Mouse (Mus musculus) limb, embryonic 14.5 days (tissue): Measurements from ENCODE around the gene Foxl2. TPM values are rescaled to one million over a fixed set of nuclear protein-coding genes. Genes with fewer than 3 reads are reported as not detected.

ENCODE experiments used
- ATAC-seq: fragments of 200-750 bp; cut with Nextera tagmentation; 2 replicates; pipeline ENCODE4 v1.8.0; 2017; ENCODE audit warnings: low read depth, moderate number of reproducible peaks, moderate TSS enrichment; ENCODE audit not compliant: low FRiP score
- DNase-seq: peaks from one replicate; pipeline ENCODE4 v3.0.0-alpha.2; 2015; ENCODE audit warnings: low spot score
- H3K27ac ChIP-seq: fragments of 300-500 bp; sonication (generic); replicated peaks from 2 replicates; pipeline ENCODE4 v1.5.1; 2014; ENCODE audit warnings: low read depth, mild to moderate bottlenecking, low read length, moderate library complexity, mixed read lengths
- H3K27me3 ChIP-seq: fragments of 300-500 bp; sonication (generic); 2 replicates; pipeline ENCODE4 v1.6.1; 2014; ENCODE audit warnings: low read length, mixed read lengths; ENCODE audit not compliant: control insufficient read depth, insufficient read depth
- H3K36me3 ChIP-seq: fragments of 300-500 bp; sonication (generic); 2 replicates; pipeline ENCODE4 v1.6.1; 2014; ENCODE audit warnings: mild to moderate bottlenecking, low read length, moderate library complexity, mixed read lengths; ENCODE audit not compliant: control insufficient read depth, insufficient read depth
- H3K4me1 ChIP-seq: fragments of 300-500 bp; sonication (generic); 2 replicates; pipeline ENCODE4 v1.6.1; 2014; ENCODE audit warnings: antibody characterized with exemption, low read length, mixed read lengths; ENCODE audit not compliant: control insufficient read depth, insufficient read depth
- H3K4me2 ChIP-seq: fragments of 300-500 bp; sonication (generic); replicated peaks from 2 replicates; pipeline ENCODE4 v1.6.1; 2014; ENCODE audit warnings: low read depth, mild to moderate bottlenecking, low read length, moderate library complexity; ENCODE audit not compliant: severe bottlenecking
- H3K4me3 ChIP-seq: fragments of 300-500 bp; sonication (generic); replicated peaks from 2 replicates; pipeline ENCODE4 v1.5.1; 2014; ENCODE audit warnings: low read length
- H3K9ac ChIP-seq: fragments of 300-500 bp; sonication (generic); 2 replicates; pipeline ENCODE4 v1.6.1; 2014; ENCODE audit warnings: mild to moderate bottlenecking, low read depth, low read length, moderate library complexity; ENCODE audit not compliant: severe bottlenecking
- H3K9me3 ChIP-seq: fragments of 300-500 bp; sonication (generic); 2 replicates; pipeline ENCODE4 v1.6.1; 2016; ENCODE audit warnings: low read length; ENCODE audit not compliant: control insufficient read depth
- POLR2A ChIP-seq: fragments of 200-500 bp; IDR thresholded peaks from 2 replicates; pipeline ENCODE4 v1.8.0; 2012; ENCODE audit warnings: inconsistent platforms, mild to moderate bottlenecking, moderate library complexity, borderline replicate concordance; ENCODE audit not compliant: insufficient read depth, insufficient read length; ENCODE audit errors: extremely low read depth
- WGBS: fragments of 180-500 bp; shearing (Covaris S2); extraction: QIAGEN DNeasy Blood & Tissue Kit; methylation state at CpG from one replicate; pipeline ENCODE4 v1.1.7; 2014; 5-methylcytosine and 5-hydroxymethylcytosine counted together
- polyA plus RNA-seq, 2 experiments: library from polyadenylated mRNA; depleted of rRNA in 1 of 2; stranded (reverse) in 1 of 2; unstranded in 1 of 2; fragments of >200 nt; fragmentation: Nextera tagmentation in 1 of 2; extraction: Ambion mirVana in 1 of 2; gene quantifications; 2 replicates each; pipeline versions ENCODE4 v1.2.1 to v1.2.3; 2012 to 2014

Foxl2 gene
- polyA plus RNA-seq, 2 experiments = 0.08 TPM; not detected in 1

DNA sequence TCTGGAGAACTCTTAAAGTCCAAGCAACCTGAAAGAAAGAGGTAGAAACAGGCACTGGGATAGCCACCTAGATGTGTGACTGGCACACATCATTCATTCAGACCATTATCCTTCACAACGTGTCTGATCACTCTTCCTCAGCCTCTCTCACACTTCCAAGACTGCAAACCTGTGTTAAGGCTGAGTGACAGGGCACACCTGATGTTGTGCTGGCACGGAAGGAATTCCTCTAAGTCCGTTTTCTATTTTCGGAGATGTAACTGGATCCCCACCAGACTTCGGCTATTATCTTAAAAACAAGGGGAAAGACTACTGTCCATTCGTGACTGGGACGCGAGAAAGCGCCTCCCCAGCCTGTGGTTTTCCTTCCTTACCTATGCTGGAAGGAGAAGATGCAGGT lies 1.3 kb upstream of the Foxl2 start:
- peaks cover 14% of the 10 kb centered on the region for H3K4me1 ChIP-seq
- no peak overlapping the region for H3K27ac ChIP-seq
- TF ChIP-seq POLR2A = no peak
- H3K27me3 ChIP-seq = peaks cover 84% of the 10 kb centered on the region
- no peaks in the 10 kb centered on the region for H3K9me3 ChIP-seq
- ATAC-seq (no peak), DNase-seq (no peak)
- H3K4me3 ChIP-seq = no peak overlapping the region
- WGBS = 2% methylated on average over 9 of the region's 9 CpGs
- no peak overlapping the region for H3K4me2 ChIP-seq
- no peaks in the 10 kb centered on the region for H3K36me3 ChIP-seq
- H3K9ac ChIP-seq = no peak overlapping the region

DNA sequence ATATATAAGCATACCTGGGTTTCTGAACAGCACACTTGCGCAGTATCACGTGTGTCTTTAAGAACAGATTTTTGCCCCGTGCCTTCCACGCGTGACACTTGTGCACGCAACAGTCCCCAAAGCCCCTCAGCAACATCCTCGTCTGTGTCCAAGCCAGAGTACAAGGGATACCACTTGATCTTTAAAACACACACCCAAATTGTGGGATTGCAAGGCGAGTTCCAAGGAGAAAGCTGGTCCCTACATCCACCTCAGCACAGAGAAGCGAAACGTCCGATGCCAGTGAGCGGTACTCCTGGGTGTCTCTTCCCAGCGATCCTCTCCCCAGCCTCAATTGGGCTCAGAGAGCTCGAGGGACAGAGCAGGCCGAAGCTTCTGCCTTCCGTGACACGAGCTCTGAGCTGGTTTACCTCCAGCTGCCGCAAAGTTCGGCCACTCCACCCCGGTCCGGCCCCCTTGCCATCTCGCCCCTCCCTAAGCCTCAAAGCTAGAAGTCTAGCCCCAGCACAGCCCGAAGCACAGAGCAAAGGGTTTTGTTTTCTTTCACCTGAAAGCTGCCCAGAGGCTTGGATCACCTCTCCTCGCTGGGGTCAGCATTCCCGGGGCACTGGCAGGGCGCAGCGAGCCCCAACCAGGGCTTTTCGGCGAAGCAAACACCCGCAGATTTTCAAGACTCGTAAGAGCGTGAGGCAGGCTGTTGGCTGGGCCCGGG lies 541 bp upstream of the Foxl2 start:
- Histone ChIP-seq H3K36me3 (no peaks in the 10 kb centered on the region), H3K4me2 (peak overlapping the region; percentile 88), H3K27me3 (peaks cover 91% of the 10 kb centered on the region), H3K27ac (no peak overlapping the region), H3K9ac (no peak overlapping the region), H3K4me3 (peak overlapping the region; percentile 44), H3K9me3 (no peaks in the 10 kb centered on the region), H3K4me1 (peaks cover 14% of the 10 kb centered on the region)
- 2% methylated on average over 33 of the region's 33 CpGs for WGBS
- ATAC-seq (no peak), DNase-seq (no peak)
- TF ChIP-seq POLR2A = no peak

DNA sequence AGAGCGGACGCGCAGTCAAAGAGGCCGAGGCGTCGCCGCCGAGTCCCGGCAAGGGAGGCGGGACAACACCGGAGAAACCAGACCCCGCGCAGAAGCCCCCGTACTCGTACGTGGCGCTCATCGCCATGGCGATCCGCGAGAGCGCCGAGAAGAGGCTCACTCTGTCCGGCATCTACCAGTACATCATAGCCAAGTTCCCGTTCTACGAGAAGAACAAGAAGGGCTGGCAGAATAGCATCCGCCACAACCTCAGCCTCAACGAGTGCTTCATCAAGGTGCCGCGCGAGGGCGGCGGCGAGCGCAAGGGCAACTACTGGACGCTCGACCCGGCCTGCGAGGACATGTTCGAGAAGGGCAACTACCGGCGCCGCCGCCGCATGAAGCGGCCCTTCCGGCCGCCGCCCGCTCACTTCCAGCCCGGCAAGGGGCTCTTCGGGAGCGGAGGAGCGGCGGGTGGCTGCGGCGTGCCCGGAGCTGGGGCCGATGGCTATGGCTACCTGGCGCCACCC lies 682 bp downstream of the Foxl2 start:
- no peaks in the 10 kb centered on the region for H3K36me3 ChIP-seq
- under 1% methylated on average over 27 of the region's 60 CpGs for WGBS
- 0 out of 2 replicates have a peak, but pooled peaks have one; percentile 1 for ATAC-seq
- H3K27me3 ChIP-seq = peaks cover 95% of the 10 kb centered on the region
- TF ChIP-seq POLR2A = no peak
- H3K4me2 ChIP-seq = peak overlapping the region; percentile 88
- H3K4me3 ChIP-seq = peak overlapping the region; percentile 44
- no peak for DNase-seq
- no peaks in the 10 kb centered on the region for H3K9me3 ChIP-seq
- H3K4me1 ChIP-seq = peaks cover 14% of the 10 kb centered on the region
- H3K27ac ChIP-seq = no peak overlapping the region
- H3K9ac ChIP-seq = peak overlapping the region; percentile 41

DNA sequence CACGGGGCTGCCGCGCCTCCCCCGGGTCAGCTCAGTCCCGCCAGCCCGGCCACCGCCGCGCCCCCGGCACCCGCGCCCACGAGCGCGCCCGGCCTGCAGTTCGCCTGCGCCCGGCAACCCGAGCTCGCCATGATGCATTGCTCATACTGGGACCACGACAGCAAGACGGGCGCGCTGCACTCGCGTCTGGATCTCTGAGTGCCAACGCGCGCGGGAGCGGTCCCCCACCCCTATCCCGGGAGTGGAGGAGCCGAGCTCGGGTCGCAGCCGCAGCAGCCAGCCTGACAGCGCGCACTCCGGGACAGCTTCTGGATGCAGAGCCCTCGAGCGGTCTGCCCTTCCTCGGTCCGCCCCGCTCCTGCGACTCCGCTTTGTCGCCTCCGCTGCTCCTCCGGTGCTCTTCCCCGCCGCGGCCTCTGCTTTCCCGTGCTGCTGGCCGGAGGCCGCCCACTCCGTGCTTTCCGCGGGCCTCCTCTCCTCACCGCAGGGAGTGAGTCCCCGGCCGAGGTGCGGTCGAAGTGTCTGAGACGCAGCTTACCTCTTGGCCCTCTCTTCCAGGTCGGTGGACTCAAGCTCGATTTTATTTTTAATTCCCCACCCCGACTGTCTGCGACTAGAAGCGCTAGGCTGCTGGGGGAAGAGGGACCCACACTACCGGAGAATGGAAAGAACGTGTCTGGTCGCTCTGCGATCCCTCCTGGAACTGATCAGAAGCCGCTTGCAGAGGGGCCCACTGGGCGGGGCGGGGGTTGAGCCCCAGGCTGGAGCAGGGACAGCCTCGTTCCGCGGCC lies 1.7 kb downstream of the Foxl2 start:
- H3K9ac ChIP-seq = peak overlapping the region; percentile 41; the same call in 1 of the 2 replicates
- H3K4me3 ChIP-seq = peak overlapping the region; percentile 44
- peaks cover 95% of the 10 kb centered on the region for H3K27me3 ChIP-seq
- H3K4me2 ChIP-seq = peak overlapping the region; percentile 88
- TF ChIP-seq POLR2A = no peak
- H3K4me1 ChIP-seq = peaks cover 14% of the 10 kb centered on the region
- DNase-seq (no peak), ATAC-seq (no peak)
- WGBS = under 1% methylated on average over 62 of the region's 80 CpGs
- H3K27ac ChIP-seq = no peak overlapping the region
- H3K36me3 ChIP-seq = no peaks in the 10 kb centered on the region
- H3K9me3 ChIP-seq = no peaks in the 10 kb centered on the region

DNA sequence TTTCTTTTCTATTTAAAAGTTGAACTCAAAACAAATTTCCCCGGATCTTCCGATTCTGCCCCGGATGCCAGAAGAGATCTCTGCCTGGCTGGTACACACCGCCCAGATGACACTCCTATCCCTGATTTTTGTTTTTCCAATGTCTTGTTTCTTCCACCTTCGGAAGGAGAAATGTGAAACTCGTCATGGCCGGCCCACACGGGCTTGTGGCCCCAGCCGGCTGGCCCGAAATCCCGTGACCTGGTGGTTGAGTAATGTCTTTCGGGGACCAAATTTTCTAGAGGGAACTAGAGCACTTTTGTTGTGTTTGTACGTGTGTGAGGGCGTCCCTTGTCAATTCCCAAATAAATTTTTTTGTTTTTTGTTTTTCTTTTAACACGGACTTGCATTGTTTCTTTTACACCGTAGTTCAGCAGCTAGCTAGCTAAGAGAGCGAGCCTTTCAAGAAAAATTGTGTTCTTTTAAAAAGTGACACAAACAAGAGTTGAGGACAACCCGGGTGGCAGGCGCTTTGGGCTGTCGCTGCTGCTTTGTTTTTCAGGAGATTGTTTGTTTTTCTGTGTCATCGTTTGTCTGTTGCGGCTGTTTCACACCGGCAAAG lies 2.8 kb downstream of the Foxl2 start:
- ATAC-seq = no peak
- Histone ChIP-seq H3K27me3 (peaks cover 96% of the 10 kb centered on the region), H3K9ac (no peak overlapping the region), H3K36me3 (no peaks in the 10 kb centered on the region), H3K4me1 (peaks cover 14% of the 10 kb centered on the region), H3K9me3 (no peaks in the 10 kb centered on the region), H3K4me3 (no peak overlapping the region), H3K4me2 (no peak overlapping the region), H3K27ac (no peak overlapping the region)
- DNase-seq = no peak
- 1% methylated on average over 23 of the region's 23 CpGs for WGBS
- no peak for TF ChIP-seq POLR2A
